Mouse (Mus musculus): ENCODE results near the gene Gbgt1.
"Not testable (repeated sequence)": the region's sequence is repeated elsewhere in the genome, so short reads cannot be mapped to it uniquely, and the experiment has no call there.

- TF ChIP-seq CTCF (IDR thresholded peaks at IDR 0.05; ENCODE audit: low read depth); EP300 (optimal IDR thresholded peaks at IDR 0.05): not testable (repeated sequence)
Measured at GRCm38 (mm10) chr2:28477993-28478392, 18.7 kb upstream of the Gbgt1 start.

Measured in stomach, postnatal 0 days (tissue).